Mouse (Mus musculus) adrenal gland, postnatal 14 days (tissue): ENCODE data around the gene Gm14569. TPM values are rescaled to one million over a fixed set of nuclear protein-coding genes. Genes with fewer than 3 reads are reported as not detected.
A peak's percentile ranks its signal among the peaks of the same experiment; 100 is the strongest.

Experiments
- DNase-seq: peaks from one replicate; pipeline ENCODE4 v3.0.0; 2021; ENCODE audit warnings: mixed read lengths
- long read RNA-seq, 2 experiments: library from polyadenylated mRNA; stranded (forward); transcript quantifications; one replicate each; pipeline ENCODE4 v2.0.0; 2021
- total RNA-seq: library from RNA; stranded (reverse); gene quantifications from 2 replicates; pipeline ENCODE4 v1.2.3, GENCODE M21; 2021

The Gm14569 gene
- total RNA-seq = not detected in 2 replicates
- long read RNA-seq, experiment 1 = 0 reads
- long read RNA-seq, experiment 2 = 0 reads

GRCm38 (mm10) chrX:36491730-36492129, at the start of gene Gm14569:
Gm14569 (minus strand) TSS chrX:36491830.
- no peak for DNase-seq

GRCm38 (mm10) chrX:36534514-36534913, 42.9 kb upstream of the Gm14569 start:
- peak; percentile 85 for DNase-seq

GRCm38 (mm10) chrX:36533744-36534143, 42.1 kb upstream of the Gm14569 start:
- no peak for DNase-seq

GRCm38 (mm10) chrX:36530251-36530650, 38.6 kb upstream of the Gm14569 start:
- no peak for DNase-seq

GRCm38 (mm10) chrX:36523729-36524128, 32.1 kb upstream of the Gm14569 start:
- DNase-seq = no peak

GRCm38 (mm10) chrX:36513726-36514125, 22.1 kb upstream of the Gm14569 start:
- DNase-seq = peak; percentile 45

GRCm38 (mm10) chrX:36513231-36513630, 21.6 kb upstream of the Gm14569 start:
- DNase-seq = peak; percentile 20

GRCm38 (mm10) chrX:36506863-36507262, 15.2 kb upstream of the Gm14569 start:
- DNase-seq = no peak

- no peak for DNase-seq
Measured at GRCm38 (mm10) chrX:36489506-36489905, 2.1 kb downstream of the Gm14569 start.

- DNase-seq = no peak
Measured at GRCm38 (mm10) chrX:36487996-36488395, 3.6 kb downstream of the Gm14569 start.

- no peak for DNase-seq
Measured at GRCm38 (mm10) chrX:36474873-36475272, 16.8 kb downstream of the Gm14569 start.

GRCm38 (mm10) chrX:36474103-36474751, 17.4 kb downstream of the Gm14569 start:
- DNase-seq = no peak

- DNase-seq = peak; percentile 40
Measured at GRCm38 (mm10) chrX:36456031-36456430, 35.6 kb downstream of the Gm14569 start.

- DNase-seq = no peak
Measured at GRCm38 (mm10) chrX:36437932-36438331, 53.7 kb downstream of the Gm14569 start.

- peak; percentile 9 for DNase-seq
Measured at GRCm38 (mm10) chrX:36434993-36435392, 56.6 kb downstream of the Gm14569 start.

- DNase-seq = peak; percentile 42
Measured at GRCm38 (mm10) chrX:36419153-36419552, 72.5 kb downstream of the Gm14569 start.

GRCm38 (mm10) chrX:36402316-36402715, 89.3 kb downstream of the Gm14569 start:
- DNase-seq = peak; percentile 17

GRCm38 (mm10) chrX:36400980-36401379, 90.7 kb downstream of the Gm14569 start, which contains the start of gene Gm6268:
Gm6268 (plus strand) TSS chrX:36401280.
- DNase-seq = no peak

- DNase-seq = no peak
Measured at GRCm38 (mm10) chrX:36393279-36393678, 98.4 kb downstream of the Gm14569 start.

- no peak for DNase-seq
Measured at GRCm38 (mm10) chrX:36392672-36393071, 99.0 kb downstream of the Gm14569 start.

- no peak for DNase-seq
Measured at GRCm38 (mm10) chrX:36390503-36390902, 101.1 kb downstream of the Gm14569 start.

- peak; percentile 5 for DNase-seq
Measured at GRCm38 (mm10) chrX:36389971-36390370, 101.7 kb downstream of the Gm14569 start.

- DNase-seq = peak; percentile 38
Measured at GRCm38 (mm10) chrX:36385340-36385739, 106.3 kb downstream of the Gm14569 start.
